Mouse (Mus musculus): ENCODE data around the gene Sept4. TPM values are rescaled to one million over a fixed set of nuclear protein-coding genes. Genes with fewer than 3 reads are reported as not detected.

Gene Sept4
- polyA plus RNA-seq, 1 experiment from 2014 or later, result 27.8 TPM

DNA sequence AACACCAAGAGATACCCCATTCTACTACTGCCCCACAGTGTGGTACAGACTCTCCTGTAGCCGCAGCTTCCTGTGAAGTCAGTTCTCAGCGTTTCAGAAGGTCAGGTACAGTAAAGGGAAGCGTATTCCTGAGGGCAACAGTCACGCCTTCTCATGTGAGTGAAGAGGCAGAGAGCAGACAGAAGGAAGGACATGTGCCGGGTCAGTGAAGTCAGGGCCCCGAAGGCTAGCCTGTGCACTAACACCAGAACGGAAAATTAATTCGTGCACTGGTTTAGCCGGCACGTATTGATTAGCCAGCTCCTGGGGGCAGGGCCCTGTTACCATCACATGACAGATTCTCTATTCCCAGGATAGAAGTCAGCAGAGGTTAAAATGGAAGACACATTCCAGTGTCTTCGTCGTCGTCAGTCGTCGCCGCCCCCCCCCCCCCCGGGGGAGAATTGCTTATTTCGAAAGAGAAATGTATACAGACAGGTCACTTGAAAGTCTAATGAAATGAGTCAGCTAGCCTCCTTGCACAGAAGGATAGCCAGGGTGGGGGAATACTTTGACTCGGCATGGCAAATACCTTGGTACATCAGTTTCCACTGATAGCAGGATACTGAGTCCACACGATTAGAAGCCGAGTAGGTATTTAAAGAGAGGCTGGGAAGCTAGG, 5.9 kb downstream of the Sept4 start:
- H3K27me3 ChIP-seq (ENCODE audit: control insufficient read depth, insufficient read depth, low read length), result no peaks in the 10 kb centered on the region
- H3K36me3 ChIP-seq (ENCODE audit: control insufficient read depth, insufficient read depth), result no peaks in the 10 kb centered on the region
- H3K9me3 ChIP-seq (replicated peaks; ENCODE audit: control insufficient read depth, low read length), result no peaks in the 10 kb centered on the region
- whole genome bisulfite sequencing, result 54% methylated on average over 21 of the region's 21 CpGs
- H3K4me1 ChIP-seq (ENCODE audit: control insufficient read depth, insufficient read depth, low read length), result peaks cover 34% of the 10 kb centered on the region
- H3K4me2 ChIP-seq (ENCODE audit: low read depth, low read length), result no peak overlapping the region
- ATAC-seq (replicated peaks; ENCODE audit: extremely low read depth, insufficient read depth, low FRiP score), result no peak
- no peak overlapping the region for H3K27ac ChIP-seq (ENCODE audit: low read length)
- no peak overlapping the region for H3K4me3 ChIP-seq (ENCODE audit: low read length)
- no peak overlapping the region for H3K9ac ChIP-seq (ENCODE audit: low read length)

DNA sequence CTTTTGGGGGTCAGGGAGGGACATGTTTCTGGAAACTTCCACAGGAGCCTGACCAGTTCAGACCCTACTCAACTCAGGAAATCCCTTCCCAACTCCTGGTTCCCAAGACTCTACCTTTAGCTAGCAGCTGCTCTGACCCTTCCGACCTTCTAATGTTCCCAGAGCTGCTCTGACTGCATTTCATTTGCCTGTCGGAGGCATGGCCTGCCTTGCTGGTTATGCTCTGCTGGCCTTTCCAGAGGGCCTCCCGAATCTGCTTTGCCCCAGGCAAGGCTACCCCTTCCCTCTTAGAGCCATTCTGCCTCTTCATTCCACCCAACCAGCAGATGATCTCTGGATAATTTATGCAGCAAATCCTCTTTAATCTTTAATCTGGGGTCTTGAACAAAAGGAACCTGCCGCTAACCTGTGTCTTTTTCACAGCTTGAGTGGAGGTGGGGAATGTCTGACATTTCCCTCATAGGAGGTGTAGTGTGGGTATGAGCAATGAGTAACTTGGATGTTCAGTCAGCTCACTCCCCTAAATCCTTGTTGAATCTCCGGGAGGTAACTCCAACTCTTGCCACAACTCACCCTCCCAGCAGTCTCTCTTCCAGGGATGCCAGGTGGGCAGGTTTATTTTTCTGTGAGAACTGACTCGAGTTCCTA, 9.0 kb downstream of the Sept4 start:
- Histone ChIP-seq H3K4me1 (ENCODE audit: control insufficient read depth, insufficient read depth, low read length) (peaks cover 14% of the 10 kb centered on the region), H3K9me3 (replicated peaks; ENCODE audit: control insufficient read depth, low read length) (no peaks in the 10 kb centered on the region), H3K27me3 (ENCODE audit: control insufficient read depth, insufficient read depth, low read length) (no peaks in the 10 kb centered on the region), H3K27ac (ENCODE audit: low read length) (no peak overlapping the region), H3K4me3 (ENCODE audit: low read length) (peak overlapping the region; percentile 63), H3K4me2 (ENCODE audit: low read depth, low read length) (peak overlapping the region; percentile 88), H3K9ac (ENCODE audit: low read length) (peak overlapping the region; percentile 73), H3K36me3 (ENCODE audit: control insufficient read depth, insufficient read depth) (no peaks in the 10 kb centered on the region)
- ATAC-seq (replicated peaks; ENCODE audit: extremely low read depth, insufficient read depth, low FRiP score), result no peak
- 28% methylated on average over 6 of the region's 6 CpGs for WGBS

DNA sequence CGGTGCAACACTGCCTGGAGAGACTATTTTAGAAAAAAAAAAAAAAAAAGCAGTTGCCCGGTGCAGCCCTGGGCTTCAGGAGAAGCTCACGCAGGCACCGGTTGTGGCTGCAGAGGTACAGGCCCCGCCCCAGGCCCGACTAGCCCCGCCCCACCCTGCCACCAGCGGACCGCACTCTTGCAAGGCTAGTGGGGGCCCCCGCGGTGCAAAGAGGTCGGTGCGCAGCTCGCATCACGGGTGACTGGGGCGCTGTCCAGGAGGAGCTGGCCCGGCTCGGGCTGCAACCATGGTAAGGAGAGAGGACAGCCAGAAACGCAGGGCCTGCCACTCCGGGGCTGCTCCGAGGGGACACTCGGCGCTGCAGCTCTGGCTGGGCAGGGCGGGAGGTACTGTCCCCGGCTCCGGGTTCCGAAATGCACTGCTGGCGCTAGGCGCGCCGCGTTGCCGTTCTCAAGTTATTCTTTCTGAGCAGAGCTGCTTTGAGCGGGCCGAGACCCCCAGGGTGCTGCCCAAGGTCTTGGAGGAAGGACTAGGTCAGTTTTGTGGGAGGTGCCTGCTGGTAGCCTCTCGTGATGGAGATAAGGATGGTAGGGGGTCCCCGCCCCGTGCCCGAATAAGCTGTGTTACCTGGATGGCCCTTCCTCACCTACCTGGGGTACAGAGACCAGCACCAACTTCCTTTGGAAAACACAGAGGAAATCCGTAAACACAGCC, 9.7 kb downstream of the Sept4 start:
- WGBS, result under 1% methylated on average over 40 of the region's 40 CpGs

DNA sequence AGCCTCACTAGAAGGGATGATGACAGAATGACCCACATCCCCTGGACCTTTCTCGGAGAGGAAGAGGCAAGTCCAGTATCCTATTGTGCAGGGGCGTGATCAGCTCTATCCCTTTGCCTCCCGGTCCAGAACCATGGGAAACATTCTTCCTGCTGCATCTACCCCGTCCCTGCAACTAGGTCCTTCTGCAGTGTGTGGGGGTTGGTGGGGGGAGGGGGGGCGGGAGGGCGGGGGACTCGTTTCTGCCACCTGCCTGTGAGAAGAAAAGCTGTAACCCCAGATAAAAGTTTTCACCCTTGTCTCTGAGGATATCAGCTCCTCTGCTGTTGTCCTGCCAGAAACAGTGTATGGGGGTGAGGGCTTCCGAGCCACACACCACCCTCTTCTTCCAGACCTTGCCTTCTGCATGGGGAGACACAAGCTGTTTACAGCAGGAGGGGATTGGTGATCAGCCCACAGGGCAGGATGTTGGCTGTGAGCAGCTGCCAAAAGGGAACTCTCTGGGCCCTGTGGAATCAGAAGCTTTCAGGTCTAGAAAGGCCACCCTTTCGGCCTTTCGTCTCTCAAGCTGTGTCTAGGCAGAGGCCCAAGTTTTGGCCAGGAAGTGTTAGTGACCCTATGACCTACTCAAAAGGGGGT, 10.4 kb downstream of the Sept4 start:
- Histone ChIP-seq H3K27me3 (ENCODE audit: control insufficient read depth, insufficient read depth, low read length) (no peaks in the 10 kb centered on the region), H3K27ac (ENCODE audit: low read length) (peak overlapping the region; percentile 76), H3K9ac (ENCODE audit: low read length) (peak overlapping the region; percentile 73; the same call in 1 of the 2 replicates), H3K4me1 (ENCODE audit: control insufficient read depth, insufficient read depth, low read length) (peaks cover 14% of the 10 kb centered on the region), H3K9me3 (replicated peaks; ENCODE audit: control insufficient read depth, low read length) (no peaks in the 10 kb centered on the region), H3K36me3 (ENCODE audit: control insufficient read depth, insufficient read depth) (no peaks in the 10 kb centered on the region), H3K4me2 (ENCODE audit: low read depth, low read length) (peak overlapping the region; percentile 88), H3K4me3 (ENCODE audit: low read length) (peak overlapping the region; percentile 63)
- ATAC-seq (replicated peaks; ENCODE audit: extremely low read depth, insufficient read depth, low FRiP score), result peak; percentile 56; the same call in 1 of the 2 replicates
- 15% methylated on average over 10 of the region's 10 CpGs for WGBS

More for the DNA sequence above, 9.7 kb downstream of the Sept4 start:
- peaks cover 14% of the 10 kb centered on the region for H3K4me1 ChIP-seq (ENCODE audit: control insufficient read depth, insufficient read depth, low read length)
- H3K9me3 ChIP-seq (replicated peaks; ENCODE audit: control insufficient read depth, low read length), result no peaks in the 10 kb centered on the region
- peak overlapping the region; percentile 76 for H3K27ac ChIP-seq (ENCODE audit: low read length)
- H3K27me3 ChIP-seq (ENCODE audit: control insufficient read depth, insufficient read depth, low read length), result no peaks in the 10 kb centered on the region
- ATAC-seq (replicated peaks; ENCODE audit: extremely low read depth, insufficient read depth, low FRiP score), result peak; percentile 81
- peak overlapping the region; percentile 63 for H3K4me3 ChIP-seq (ENCODE audit: low read length)
- peak overlapping the region; percentile 73 for H3K9ac ChIP-seq (ENCODE audit: low read length)
- H3K4me2 ChIP-seq (ENCODE audit: low read depth, low read length), result peak overlapping the region; percentile 88
- H3K36me3 ChIP-seq (ENCODE audit: control insufficient read depth, insufficient read depth), result no peaks in the 10 kb centered on the region

DNA sequence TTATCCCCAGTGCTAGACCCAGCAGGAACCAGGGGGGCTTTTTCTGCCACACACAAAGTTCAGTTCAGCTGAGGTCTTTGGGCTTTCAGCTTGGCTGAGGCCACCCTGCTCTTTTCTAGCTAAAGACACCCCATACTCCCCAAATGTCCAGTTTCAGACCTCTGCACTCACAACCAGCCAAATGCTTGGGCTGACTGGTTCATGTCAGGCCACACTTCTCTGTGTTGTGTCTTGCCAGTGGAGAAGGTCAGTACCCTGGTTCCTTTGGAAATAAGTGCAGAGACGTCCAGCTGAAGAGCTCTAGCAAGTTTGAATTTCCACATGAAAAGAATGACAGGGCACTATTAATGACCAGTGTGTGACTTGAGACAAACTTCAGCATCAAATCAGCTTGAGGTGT, 11.0 kb downstream of the Sept4 start:
- Histone ChIP-seq H3K9me3 (replicated peaks; ENCODE audit: control insufficient read depth, low read length) (no peaks in the 10 kb centered on the region), H3K27ac (ENCODE audit: low read length) (peak overlapping the region; percentile 76), H3K4me3 (ENCODE audit: low read length) (no peak overlapping the region), H3K9ac (ENCODE audit: low read length) (no peak overlapping the region), H3K4me1 (ENCODE audit: control insufficient read depth, insufficient read depth, low read length) (peaks cover 19% of the 10 kb centered on the region), H3K4me2 (ENCODE audit: low read depth, low read length) (peak overlapping the region; percentile 88; the same call in 1 of the 2 replicates), H3K27me3 (ENCODE audit: control insufficient read depth, insufficient read depth, low read length) (no peaks in the 10 kb centered on the region), H3K36me3 (ENCODE audit: control insufficient read depth, insufficient read depth) (no peaks in the 10 kb centered on the region)
- 42% methylated on average over 1 of the region's 1 CpGs for WGBS
- ATAC-seq (replicated peaks; ENCODE audit: extremely low read depth, insufficient read depth, low FRiP score), result no peak

DNA sequence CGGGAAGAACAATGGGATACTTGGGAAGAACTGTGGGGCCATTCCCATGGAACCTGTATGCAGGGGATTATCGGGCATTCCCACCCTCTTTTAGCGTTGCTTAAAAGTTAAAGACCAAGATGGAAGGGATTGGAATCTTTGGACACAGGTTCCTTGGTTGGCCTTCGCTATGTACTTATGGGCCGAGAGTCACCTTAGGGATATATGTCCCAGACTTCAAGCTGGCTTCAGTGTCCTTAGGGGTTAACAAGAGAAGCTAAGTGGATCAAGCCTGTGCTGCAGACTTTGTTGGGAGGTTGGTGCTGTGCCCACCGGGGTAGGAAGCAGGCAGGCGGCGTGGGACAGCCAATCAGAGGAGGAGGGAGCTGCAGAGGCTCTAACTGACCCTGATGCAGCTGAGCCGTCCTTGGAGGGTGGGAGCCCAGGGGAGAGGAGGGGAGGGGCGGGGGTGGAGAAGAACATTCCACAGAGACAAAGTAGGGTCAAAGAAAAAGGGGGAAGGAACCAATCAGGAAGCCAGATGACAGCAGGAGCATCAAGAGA, 11.9 kb downstream of the Sept4 start:
- ATAC-seq (replicated peaks; ENCODE audit: extremely low read depth, insufficient read depth, low FRiP score), result no peak
- 52% methylated on average over 10 of the region's 10 CpGs for WGBS
- no peaks in the 10 kb centered on the region for H3K9me3 ChIP-seq (replicated peaks; ENCODE audit: control insufficient read depth, low read length)
- H3K27ac ChIP-seq (ENCODE audit: low read length), result no peak overlapping the region
- H3K9ac ChIP-seq (ENCODE audit: low read length), result no peak overlapping the region
- peak overlapping the region; percentile 5; the same call in 1 of the 2 replicates for H3K4me2 ChIP-seq (ENCODE audit: low read depth, low read length)
- no peak overlapping the region for H3K4me3 ChIP-seq (ENCODE audit: low read length)
- H3K4me1 ChIP-seq (ENCODE audit: control insufficient read depth, insufficient read depth, low read length), result peaks cover 19% of the 10 kb centered on the region
- no peaks in the 10 kb centered on the region for H3K27me3 ChIP-seq (ENCODE audit: control insufficient read depth, insufficient read depth, low read length)
- H3K36me3 ChIP-seq (ENCODE audit: control insufficient read depth, insufficient read depth), result no peaks in the 10 kb centered on the region

DNA sequence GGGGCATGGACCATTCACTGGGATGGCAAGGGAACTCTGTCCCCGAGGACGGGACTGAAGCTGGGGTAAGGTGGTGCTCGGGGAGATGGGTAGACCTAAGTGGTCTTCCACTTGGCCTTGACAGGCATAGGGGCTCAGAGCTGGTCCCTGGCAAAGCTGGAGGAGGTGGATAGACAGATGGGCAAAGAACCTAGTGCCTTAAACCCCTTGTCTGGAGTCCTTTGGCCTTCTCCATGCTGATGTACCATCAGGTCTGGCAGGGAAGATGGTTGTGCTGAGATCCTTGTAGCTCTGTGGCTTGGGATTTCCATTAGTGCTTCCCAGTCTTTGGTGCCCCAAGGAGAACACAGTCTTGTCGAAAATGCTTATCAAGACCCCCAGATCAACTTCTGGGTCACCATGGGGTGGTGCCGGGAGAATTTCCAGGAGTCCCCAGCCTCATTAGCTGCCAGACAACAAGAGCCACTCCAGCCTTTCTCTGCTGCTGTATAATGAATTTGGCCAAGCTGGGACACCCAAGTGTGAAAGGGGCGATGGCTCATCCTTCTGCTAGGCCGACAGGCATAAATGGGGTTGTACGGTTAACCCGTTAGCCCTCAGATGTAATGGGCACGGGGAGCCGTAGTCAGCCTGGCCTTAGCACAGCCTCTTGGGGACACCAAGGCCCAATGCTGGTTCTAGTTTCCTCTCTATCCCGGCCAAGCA, 12.6 kb downstream of the Sept4 start:
- H3K27me3 ChIP-seq (ENCODE audit: control insufficient read depth, insufficient read depth, low read length), result no peaks in the 10 kb centered on the region
- WGBS, result 79% methylated on average over 12 of the region's 12 CpGs
- no peaks in the 10 kb centered on the region for H3K9me3 ChIP-seq (replicated peaks; ENCODE audit: control insufficient read depth, low read length)
- H3K36me3 ChIP-seq (ENCODE audit: control insufficient read depth, insufficient read depth), result no peaks in the 10 kb centered on the region
- no peak overlapping the region for H3K4me3 ChIP-seq (ENCODE audit: low read length)
- no peak overlapping the region for H3K9ac ChIP-seq (ENCODE audit: low read length)
- no peak overlapping the region for H3K27ac ChIP-seq (ENCODE audit: low read length)
- H3K4me2 ChIP-seq (ENCODE audit: low read depth, low read length), result no peak overlapping the region
- no peak for ATAC-seq (replicated peaks; ENCODE audit: extremely low read depth, insufficient read depth, low FRiP score)
- H3K4me1 ChIP-seq (ENCODE audit: control insufficient read depth, insufficient read depth, low read length), result peaks cover 19% of the 10 kb centered on the region

DNA sequence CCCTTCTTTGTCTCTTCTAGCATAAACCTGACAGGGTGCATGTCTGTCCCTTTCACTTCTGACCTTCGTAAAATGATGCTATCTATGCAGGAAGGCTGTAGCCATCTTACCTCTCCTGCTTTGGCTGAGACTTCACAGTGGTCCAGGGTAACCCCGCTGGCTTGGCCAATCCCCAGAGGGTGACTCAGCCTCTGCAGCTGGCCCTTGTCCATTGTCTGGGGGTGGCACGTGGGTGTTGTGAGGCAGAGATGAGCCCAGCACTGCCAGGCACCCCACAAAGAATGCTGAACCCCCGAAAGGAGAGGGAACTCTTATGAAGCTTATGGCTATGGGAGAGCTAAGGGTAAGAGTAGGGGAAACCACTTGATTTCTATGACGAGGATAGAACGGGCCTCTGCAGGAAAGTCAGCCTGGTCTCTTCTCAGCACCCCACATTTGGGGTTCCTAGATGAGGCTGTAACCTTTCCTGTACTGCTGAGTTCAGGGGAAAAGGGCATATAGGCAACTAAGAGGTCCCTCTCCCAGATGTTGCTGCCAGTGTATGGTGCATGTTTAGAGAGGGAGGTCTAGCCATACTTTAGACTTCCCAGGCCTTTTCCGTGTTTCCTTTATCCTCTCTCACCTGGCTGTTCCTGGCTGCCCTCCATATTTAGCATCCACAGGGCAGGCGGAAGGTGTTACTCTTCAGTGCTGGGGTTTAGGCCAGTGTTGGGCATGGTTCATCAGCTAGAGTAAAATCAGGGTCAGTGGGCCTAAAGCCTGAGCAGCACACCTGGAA, 13.4 kb downstream of the Sept4 start:
- no peak for ATAC-seq (replicated peaks; ENCODE audit: extremely low read depth, insufficient read depth, low FRiP score)
- no peak overlapping the region for H3K27ac ChIP-seq (ENCODE audit: low read length)
- H3K4me2 ChIP-seq (ENCODE audit: low read depth, low read length), result no peak overlapping the region
- H3K9ac ChIP-seq (ENCODE audit: low read length), result no peak overlapping the region
- H3K9me3 ChIP-seq (replicated peaks; ENCODE audit: control insufficient read depth, low read length), result no peaks in the 10 kb centered on the region
- H3K4me3 ChIP-seq (ENCODE audit: low read length), result no peak overlapping the region
- 80% methylated on average over 8 of the region's 8 CpGs for WGBS
- no peaks in the 10 kb centered on the region for H3K27me3 ChIP-seq (ENCODE audit: control insufficient read depth, insufficient read depth, low read length)
- H3K4me1 ChIP-seq (ENCODE audit: control insufficient read depth, insufficient read depth, low read length), result peaks cover 19% of the 10 kb centered on the region
- H3K36me3 ChIP-seq (ENCODE audit: control insufficient read depth, insufficient read depth), result no peaks in the 10 kb centered on the region

Data from heart, embryonic 16.5 days (tissue).